Comparison of ENCODE assay signal across 9 mouse cellular contexts in the genomic region with DNA sequence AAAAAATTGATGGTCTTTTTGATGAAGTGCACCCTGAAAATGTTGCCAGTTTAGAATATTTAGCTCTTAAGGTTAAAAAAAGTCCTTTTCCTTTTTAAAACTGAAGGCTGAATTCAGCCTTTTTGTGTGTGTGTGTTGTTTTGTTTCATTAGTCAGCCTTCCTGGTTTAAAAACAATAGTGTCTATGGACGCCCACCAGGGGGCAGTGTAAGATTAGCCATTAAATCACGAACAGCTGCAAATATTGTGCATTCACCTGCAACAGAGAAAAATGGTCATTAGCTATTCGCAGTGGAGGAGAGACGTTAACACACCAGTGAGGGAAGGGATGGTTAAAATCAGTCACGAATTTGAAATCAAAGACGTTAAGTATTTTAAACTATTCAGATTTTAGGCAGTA. TPM values are rescaled to one million over a fixed set of nuclear protein-coding genes. Genes with fewer than 3 reads are reported as not detected.
DNase-seq lines count a peak whose midpoint lies in the region; ATAC-seq and TF ChIP-seq lines count a peak whose summit lies in the region.
"Had no signal": no experiment of that assay in that cellular context is flagged by ENCODE, and none has a peak within 500 bp of the region (broad histone marks: within the 10 kb centered on the region; RNA-seq: fewer than 3 reads in every experiment).

No protein-coding gene starts in this region.

- DNase-seq in cerebellum, adult 11 months, result peak; percentile 61
- peak; percentile 68 for DNase-seq in A20 (ENCODE audit: low read depth, low spot score)
- peak; percentile 43 to 73 for DNase-seq in layer of hippocampus, adult 18-20 months (ENCODE audit: low spot score in 2 of 2)
- DNase-seq in lung, postnatal 36 days, result peak; percentile 82
- peak; percentile 27 to 56 for DNase-seq in spleen, postnatal 36 days (ENCODE audit: low spot score in 2 of 2)

- H3K9ac ChIP-seq in forebrain, embryonic 15.5 days (replicated peaks), result no peak overlapping the region
- H3K9ac ChIP-seq: heart, embryonic 15.5 days had no signal

- no peaks in the 10 kb centered on the region for H3K9me3 ChIP-seq in forebrain, embryonic 15.5 days
- H3K9me3 ChIP-seq: heart, embryonic 15.5 days had no signal

- no peaks in the 10 kb centered on the region for H3K27me3 ChIP-seq in forebrain, embryonic 15.5 days
- H3K27me3 ChIP-seq: heart, embryonic 15.5 days had no signal

- no peaks in the 10 kb centered on the region for H3K4me1 ChIP-seq in bone marrow, adult 2 months (ENCODE audit: control insufficient read depth, insufficient read depth, low read length)
- H3K4me1 ChIP-seq in forebrain, embryonic 15.5 days, result peaks cover 10% of the 10 kb centered on the region

- no peak for ATAC-seq in cerebellum, adult (ENCODE audit: insufficient number of reproducible peaks, low FRiP score, low TSS enrichment)
- no peak for ATAC-seq in forebrain, embryonic 15.5 days (replicated peaks)

- H3K27ac ChIP-seq in bone marrow, adult 2 months (ENCODE audit: control insufficient read depth, insufficient read depth, low read depth, low read length, poor library complexity), result no peak overlapping the region
- 0 out of 2 replicates have a peak overlapping the region, but pooled peaks have one; percentile 23 for H3K27ac ChIP-seq in forebrain, embryonic 15.5 days (replicated peaks)
- H3K27ac ChIP-seq: heart, embryonic 15.5 days had no signal

- 0 out of 2 replicates have a peak, but pooled peaks cover 3% of the 10 kb centered on the region for H3K36me3 ChIP-seq in forebrain, embryonic 15.5 days
- H3K36me3 ChIP-seq: heart, embryonic 15.5 days had no signal

- TF ChIP-seq POLR2A in bone marrow, adult 2 months (IDR thresholded peaks at IDR 0.05; ENCODE audit: borderline replicate concordance, control insufficient read depth, low read depth, low read length), result no peak

- 13% methylated on average over 6 of the region's 6 CpGs for WGBS in bone marrow, adult 2 months
- 17% methylated on average over 6 of the region's 6 CpGs for WGBS in forebrain, embryonic 15.5 days

- no peak overlapping the region for H3K4me2 ChIP-seq in forebrain, embryonic 15.5 days (replicated peaks)
- H3K4me2 ChIP-seq: heart, embryonic 15.5 days had no signal

- H3K4me3 ChIP-seq in bone marrow, adult 2 months (replicated peaks; ENCODE audit: control insufficient read depth, low read depth, low read length), result no peak overlapping the region
- no peak overlapping the region for H3K4me3 ChIP-seq in forebrain, embryonic 15.5 days
- H3K4me3 ChIP-seq: heart, embryonic 15.5 days had no signal

- TF ChIP-seq CTCF in bone marrow, adult 2 months (IDR thresholded peaks at IDR 0.05; ENCODE audit: control insufficient read depth, insufficient read depth, low read length), result peak; percentile 24; the same call in 1 of the 2 replicates

RNA-seq across cellular contexts. Expression of a gene that starts 3.9 kb away (rescaled TPM):
- 10.4 and 15.4 TPM in 2 replicates for polyA plus RNA-seq in bone marrow, adult 2 months (2011; ENCODE audit: insufficient read depth, insufficient read length, low replicate concordance, missing spikeins)
- 30.4 and 30.5 TPM in 2 replicates for polyA plus RNA-seq in forebrain, embryonic 15.5 days (2015; fragmentation: Nextera tagmentation; extraction: Ambion mirVana)
- total RNA-seq in layer of hippocampus, adult 18-20 months (2021), result 10 to 100 TPM; 17.2 to 18.5 TPM
